Mouse (Mus musculus) forebrain, embryonic 12.5 days (tissue): ENCODE measurements at regions not wholly inside any gene's neighbourhood (a gene's known extent, or its start where the extent isn't known, plus 50 kb on each side); places are given as distances from the start of the nearest gene placed in this dataset.

Experiments used
- ATAC-seq: fragments of 200-750 bp; cut with Nextera tagmentation; 2 replicates; pipeline ENCODE4 v1.8.0; 2017; ENCODE audit warnings: moderate TSS enrichment; ENCODE audit not compliant: low FRiP score
- H3K27ac ChIP-seq: fragments of 300-500 bp; sonication (generic); 2 replicates; pipeline ENCODE4 v1.5.1; 2016; ENCODE audit warnings: mild to moderate bottlenecking
- H3K27me3 ChIP-seq: fragments of 300-500 bp; sonication (generic); 2 replicates; pipeline ENCODE4 v1.6.1; 2016; ENCODE audit warnings: mild to moderate bottlenecking
- H3K36me3 ChIP-seq: fragments of 300-500 bp; sonication (generic); replicated peaks from 2 replicates; pipeline ENCODE4 v1.6.1; 2016; ENCODE audit warnings: mild to moderate bottlenecking
- H3K4me1 ChIP-seq: fragments of 300-500 bp; sonication (generic); 2 replicates; pipeline ENCODE4 v1.6.1; 2016
- H3K4me2 ChIP-seq: fragments of 300-500 bp; sonication (generic); 2 replicates; pipeline ENCODE4 v1.6.1; 2016; ENCODE audit warnings: mild to moderate bottlenecking, moderate library complexity
- H3K4me3 ChIP-seq: fragments of 300-500 bp; sonication (generic); replicated peaks from 2 replicates; pipeline ENCODE4 v1.5.1; 2016; ENCODE audit warnings: mild to moderate bottlenecking
- H3K9ac ChIP-seq: fragments of 300-500 bp; sonication (generic); 2 replicates; pipeline ENCODE4 v1.6.1; 2016; ENCODE audit warnings: mild to moderate bottlenecking
- H3K9me3 ChIP-seq: fragments of 300-500 bp; sonication (generic); 2 replicates; pipeline ENCODE4 v1.6.1; 2016
- WGBS: fragments of 180-500 bp; shearing (Covaris S2); methylation state at CpG from one replicate; pipeline ENCODE4 v1.1.7; 2016; 5-methylcytosine and 5-hydroxymethylcytosine counted together

DNA sequence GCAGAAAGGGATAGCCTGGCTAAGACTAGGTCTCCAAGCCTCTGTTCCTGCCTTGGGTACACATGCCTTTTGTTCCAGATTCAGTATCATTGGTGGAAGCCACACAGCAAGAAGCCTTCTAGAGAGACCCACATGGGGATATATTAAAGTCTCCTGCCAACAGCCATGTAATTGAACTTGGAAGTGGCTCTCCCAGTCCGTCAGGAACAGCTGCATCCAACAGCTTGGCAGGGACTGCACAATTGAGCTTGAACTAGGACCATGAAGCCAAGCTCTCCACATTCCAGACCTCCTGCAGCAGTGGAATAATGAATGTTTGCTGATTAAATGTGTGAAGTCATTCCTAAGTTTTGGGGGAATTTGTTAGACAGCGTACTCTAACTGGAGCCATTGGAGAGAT, 94.5 kb downstream of the Gpr139 start:
- Histone ChIP-seq H3K27ac (no peak overlapping the region), H3K4me1 (peaks cover 6% of the 10 kb centered on the region; the same call in 1 of the 2 replicates), H3K27me3 (no peaks in the 10 kb centered on the region), H3K9me3 (no peaks in the 10 kb centered on the region), H3K36me3 (no peaks in the 10 kb centered on the region), H3K4me3 (no peak overlapping the region), H3K4me2 (no peak overlapping the region), H3K9ac (no peak overlapping the region)
- no peak for ATAC-seq
- WGBS, result 66% methylated on average over 2 of the region's 2 CpGs

DNA sequence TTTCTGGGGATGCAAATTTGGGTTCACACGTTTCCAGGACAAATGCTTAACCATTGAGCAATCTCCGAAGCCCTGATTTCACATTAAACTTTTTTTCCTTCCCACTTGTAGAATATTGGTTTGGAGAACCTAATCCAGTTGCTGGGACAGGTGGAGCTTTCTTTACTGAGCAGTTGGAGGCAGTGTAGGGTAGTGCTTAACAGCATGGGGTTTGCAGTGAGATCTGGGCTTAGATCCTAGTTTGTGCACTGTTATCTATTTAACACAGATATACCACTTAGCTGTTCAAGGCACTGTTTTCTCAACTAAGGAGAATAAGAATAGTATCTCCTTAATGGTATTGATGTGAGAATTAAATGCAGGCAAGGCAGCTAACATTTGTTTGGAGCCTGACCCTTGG, 93.5 kb upstream of the Gprc5b start:
- H3K4me1 ChIP-seq, result peaks cover 6% of the 10 kb centered on the region; the same call in 1 of the 2 replicates
- no peak for ATAC-seq
- no peak overlapping the region for H3K9ac ChIP-seq
- no peaks in the 10 kb centered on the region for H3K9me3 ChIP-seq
- H3K36me3 ChIP-seq, result no peaks in the 10 kb centered on the region
- no peak overlapping the region for H3K27ac ChIP-seq
- no peak overlapping the region for H3K4me2 ChIP-seq
- H3K27me3 ChIP-seq, result no peaks in the 10 kb centered on the region
- 83% methylated on average over 2 of the region's 2 CpGs for WGBS
- no peak overlapping the region for H3K4me3 ChIP-seq

DNA sequence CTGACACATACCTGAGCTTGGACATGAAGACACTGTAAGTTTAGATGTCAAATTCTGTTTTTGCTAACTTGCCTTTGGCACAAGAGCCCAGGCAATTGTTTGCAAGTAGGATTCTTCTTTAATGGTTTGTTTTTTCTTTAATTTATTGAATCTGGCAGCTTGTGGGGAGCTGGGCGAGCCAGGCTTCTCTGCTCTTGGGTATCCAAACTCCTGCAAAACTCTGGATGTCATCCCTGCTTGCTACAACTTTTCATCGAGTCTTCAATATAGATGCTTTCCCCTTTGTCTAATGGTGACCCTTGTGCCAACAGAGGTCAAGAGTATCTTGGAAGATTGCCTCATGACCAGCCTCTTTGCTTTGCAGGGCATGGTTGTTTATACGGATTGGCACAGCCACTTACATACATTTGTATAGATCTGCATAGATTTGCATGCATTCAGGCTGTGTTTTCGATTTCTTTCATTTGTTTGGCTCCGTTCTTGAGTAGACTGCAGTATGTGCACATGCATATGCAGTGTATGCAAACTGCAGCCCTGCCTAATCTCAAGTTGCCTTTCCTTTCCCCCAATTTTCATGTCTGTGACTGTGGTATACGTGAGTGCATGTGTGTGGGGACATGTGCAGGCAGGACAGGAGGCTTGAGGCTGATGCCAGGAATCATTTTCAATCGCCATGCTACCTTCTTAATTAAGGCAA, 92.9 kb upstream of the Gprc5b start:
- Histone ChIP-seq H3K36me3 (no peaks in the 10 kb centered on the region), H3K4me2 (no peak overlapping the region), H3K27me3 (no peaks in the 10 kb centered on the region), H3K27ac (no peak overlapping the region), H3K4me1 (peaks cover 6% of the 10 kb centered on the region; the same call in 1 of the 2 replicates), H3K9me3 (no peaks in the 10 kb centered on the region), H3K4me3 (no peak overlapping the region), H3K9ac (no peak overlapping the region)
- WGBS, result 62% methylated on average over 7 of the region's 7 CpGs
- ATAC-seq, result no peak

DNA sequence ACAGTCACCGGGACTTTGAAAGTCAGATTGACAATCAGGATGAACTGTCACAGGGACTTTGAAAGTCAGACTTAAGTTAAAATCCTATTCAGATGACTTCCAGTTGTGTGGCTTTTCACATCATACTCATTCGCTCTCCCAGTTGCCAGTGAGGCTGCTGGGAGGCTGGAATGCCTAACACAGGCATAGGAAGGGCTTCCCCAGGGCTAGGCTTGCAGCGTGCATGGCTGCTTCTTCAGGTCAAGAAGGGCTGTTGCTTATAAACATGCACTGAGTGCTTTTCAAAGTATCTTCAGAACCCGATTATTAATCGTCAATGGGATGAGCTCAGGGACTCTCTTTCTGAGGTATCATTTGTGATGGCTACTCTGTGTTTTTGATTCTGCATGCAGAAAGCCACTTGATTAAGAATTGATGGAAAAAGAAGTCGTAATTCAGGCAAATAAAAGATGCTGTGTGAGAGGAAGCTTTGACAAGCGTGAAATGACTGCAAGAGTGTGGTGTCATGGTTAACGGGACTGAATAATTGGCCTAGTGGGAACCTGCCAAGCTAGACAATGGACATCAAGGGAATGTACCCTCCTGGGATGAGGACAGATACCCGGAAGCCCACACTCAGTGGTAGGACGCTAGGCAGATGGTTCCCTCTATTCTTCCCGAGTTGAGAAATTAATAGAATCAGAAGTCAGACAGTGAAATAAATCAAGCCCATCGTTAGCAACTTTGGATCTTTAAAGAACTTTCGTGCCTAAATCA, 90.9 kb upstream of the Gprc5b start:
- Histone ChIP-seq H3K4me2 (no peak overlapping the region), H3K9ac (no peak overlapping the region), H3K4me1 (peaks cover 6% of the 10 kb centered on the region; the same call in 1 of the 2 replicates), H3K4me3 (no peak overlapping the region), H3K36me3 (no peaks in the 10 kb centered on the region), H3K27me3 (no peaks in the 10 kb centered on the region), H3K9me3 (no peaks in the 10 kb centered on the region), H3K27ac (no peak overlapping the region)
- ATAC-seq, result no peak
- WGBS, result 64% methylated on average over 13 of the region's 13 CpGs

DNA sequence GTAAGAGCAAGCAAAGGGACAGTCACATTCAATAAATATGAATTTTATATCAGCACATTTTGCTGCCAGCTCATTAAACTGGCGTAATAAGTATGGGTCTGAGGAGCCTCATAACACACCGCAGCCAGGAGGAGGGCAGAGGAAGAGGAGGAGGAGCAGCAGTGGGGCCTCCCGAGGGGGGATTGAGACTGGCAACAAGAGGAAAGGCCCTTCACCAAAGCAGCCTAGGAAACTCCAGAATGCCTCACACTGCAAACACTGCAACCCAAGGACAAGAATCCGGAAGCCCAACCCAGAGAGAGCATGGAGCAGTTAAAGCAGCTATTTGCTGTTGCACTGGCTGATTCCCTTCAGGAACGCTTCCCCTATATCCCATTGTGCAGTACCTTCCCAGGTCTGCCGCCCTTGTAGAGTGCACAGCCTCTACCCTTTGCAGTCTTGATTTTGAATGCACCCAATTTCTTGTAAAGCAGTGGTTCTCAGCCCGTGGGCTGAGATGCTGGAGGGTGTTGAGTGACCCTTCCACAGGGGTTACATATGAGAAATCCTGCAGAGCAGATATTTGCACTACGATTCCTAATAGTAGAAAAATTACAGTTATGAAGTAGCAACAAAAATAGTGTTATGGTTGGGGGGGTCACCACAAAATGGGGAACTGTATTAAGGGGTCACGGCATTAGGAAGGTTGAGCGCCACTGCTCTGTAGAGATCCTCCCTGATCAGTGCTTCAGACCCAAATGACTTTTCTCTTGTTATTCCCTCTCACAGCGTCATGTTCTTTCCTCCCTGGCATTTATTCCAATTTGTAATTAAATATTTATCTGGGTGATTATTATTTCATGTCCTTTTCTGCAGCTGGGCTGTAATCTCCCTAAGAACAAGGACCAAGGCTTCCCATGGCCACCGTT, 82.0 kb upstream of the Gprc5b start:
- Histone ChIP-seq H3K27me3 (no peaks in the 10 kb centered on the region), H3K36me3 (no peaks in the 10 kb centered on the region), H3K9me3 (0 out of 2 replicates have a peak, but pooled peaks cover 4% of the 10 kb centered on the region), H3K4me3 (no peak overlapping the region), H3K9ac (no peak overlapping the region), H3K4me2 (no peak overlapping the region; the same call in 1 of the 2 replicates), H3K4me1 (peaks cover 12% of the 10 kb centered on the region), H3K27ac (no peak overlapping the region)
- 58% methylated on average over 12 of the region's 12 CpGs for WGBS
- peak; percentile 49; the same call in 1 of the 2 replicates for ATAC-seq

DNA sequence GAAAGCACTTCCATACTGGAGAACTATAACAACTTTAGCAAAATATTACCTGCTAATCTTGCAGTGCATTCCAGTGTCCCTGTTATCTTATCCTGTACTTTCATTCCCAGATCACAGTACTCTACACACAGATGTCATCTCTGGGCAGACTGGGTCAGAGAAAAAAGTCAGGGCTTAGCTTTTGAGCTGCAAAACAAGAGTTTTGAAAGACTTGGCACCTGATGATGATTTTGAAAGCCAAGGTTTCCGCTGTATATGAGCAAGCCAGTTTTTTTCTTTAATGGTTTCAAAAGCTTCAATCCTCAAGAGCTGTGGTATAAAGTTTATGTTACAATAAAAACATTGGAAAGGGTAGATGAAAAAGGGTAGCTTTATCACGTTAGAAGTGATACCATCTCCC, 71.0 kb upstream of the Gprc5b start:
- WGBS, result 62% methylated on average over 2 of the region's 2 CpGs
- Histone ChIP-seq H3K36me3 (no peaks in the 10 kb centered on the region), H3K9me3 (no peaks in the 10 kb centered on the region), H3K27ac (no peak overlapping the region), H3K4me3 (no peak overlapping the region), H3K27me3 (no peaks in the 10 kb centered on the region), H3K9ac (no peak overlapping the region), H3K4me2 (no peak overlapping the region), H3K4me1 (no peaks in the 10 kb centered on the region)
- ATAC-seq, result no peak
